Mouse (Mus musculus) cerebellum, postnatal 14 days (tissue): Measurements from ENCODE around the gene Il6ra.
A peak's percentile ranks its signal among the peaks of the same experiment; 100 is the strongest.

Experiments
- DNase-seq, 2 experiments: peaks; one replicate each; pipeline ENCODE4 v3.0.0; 2021; ENCODE audit warnings: mixed read lengths in 2 of 2

Gene Il6ra

GRCm38 (mm10) chr3:89912543-89913391 lies at the start of gene Il6ra:
Gene Il6ra (minus strand): TSS chr3:89913196.
- DNase-seq = peak; percentile 75 to 76

- peak in 1 of 2 experiments; percentile 38 for DNase-seq
These were observed 49.2 kb upstream of the Il6ra start for GRCm38 (mm10) chr3:89962059-89962750.

GRCm38 (mm10) chr3:89961436-89961835 lies 48.4 kb upstream of the Il6ra start:
- no peak for DNase-seq

- DNase-seq = peak; percentile 95 to 96
These were observed 47.5 kb upstream of the Il6ra start for GRCm38 (mm10) chr3:89960469-89960868.

GRCm38 (mm10) chr3:89959435-89959834 lies 46.4 kb upstream of the Il6ra start:
- peak; percentile 50 to 53 for DNase-seq

GRCm38 (mm10) chr3:89957880-89958279 lies 44.9 kb upstream of the Il6ra start:
- no peak for DNase-seq

GRCm38 (mm10) chr3:89956177-89956971 lies 43.4 kb upstream of the Il6ra start:
- no peak for DNase-seq

GRCm38 (mm10) chr3:89953420-89953819 lies 40.4 kb upstream of the Il6ra start:
- peak; percentile 82 to 86 for DNase-seq

- DNase-seq = peak; percentile 68 to 72
These were observed 35.7 kb upstream of the Il6ra start for GRCm38 (mm10) chr3:89948655-89949054.

- no peak for DNase-seq
These were observed 35.0 kb upstream of the Il6ra start for GRCm38 (mm10) chr3:89948021-89948420.

- DNase-seq = no peak
These were observed 32.0 kb upstream of the Il6ra start for GRCm38 (mm10) chr3:89945026-89945425.

- no peak for DNase-seq
These were observed 29.9 kb upstream of the Il6ra start for GRCm38 (mm10) chr3:89942894-89943293.

- no peak for DNase-seq
These were observed 23.5 kb upstream of the Il6ra start for GRCm38 (mm10) chr3:89936495-89936894.

- DNase-seq = no peak
These were observed 19.9 kb upstream of the Il6ra start for GRCm38 (mm10) chr3:89932925-89933324.

- no peak for DNase-seq
These were observed 16.0 kb upstream of the Il6ra start for GRCm38 (mm10) chr3:89928956-89929355.

- DNase-seq = no peak
These were observed 13.4 kb upstream of the Il6ra start for GRCm38 (mm10) chr3:89926440-89926839.

- DNase-seq = no peak
These were observed 7.7 kb upstream of the Il6ra start for GRCm38 (mm10) chr3:89920711-89921110.

- no peak for DNase-seq
These were observed 4.4 kb upstream of the Il6ra start for GRCm38 (mm10) chr3:89917408-89917807.

GRCm38 (mm10) chr3:89916622-89917021 lies 3.6 kb upstream of the Il6ra start:
- DNase-seq = no peak

- no peak for DNase-seq
These were observed 1.7 kb upstream of the Il6ra start for GRCm38 (mm10) chr3:89914700-89915099.

GRCm38 (mm10) chr3:89912108-89912542 lies 871 bp downstream of the Il6ra start:
- peak in 1 of 2 experiments; percentile 21 for DNase-seq

- DNase-seq = no peak
These were observed 1.8 kb downstream of the Il6ra start for GRCm38 (mm10) chr3:89911207-89911606.
